Mouse (Mus musculus) thymus, adult 2 months (tissue): ENCODE data around the gene Poldip3. TPM values are rescaled to one million over a fixed set of nuclear protein-coding genes. Genes with fewer than 3 reads are reported as not detected.

Experiments
- DNase-seq: peaks from one replicate; pipeline ENCODE4 v3.0.0; 2021
- H3K27ac ChIP-seq: fragments of 200-500 bp; 2 replicates; pipeline ENCODE4 v1.5.1; 2012; ENCODE audit warnings: low read length, control low read depth; ENCODE audit not compliant: control insufficient read depth, insufficient read depth
- H3K27me3 ChIP-seq: fragments of 200-500 bp; 2 replicates; pipeline ENCODE4 v1.6.1; 2012; ENCODE audit warnings: mild to moderate bottlenecking, low read length, moderate library complexity, mixed read lengths; ENCODE audit not compliant: control insufficient read depth, insufficient read depth
- H3K36me3 ChIP-seq: fragments of 200-500 bp; 2 replicates; pipeline ENCODE4 v1.6.1; 2012; ENCODE audit warnings: mild to moderate bottlenecking, low read length, moderate library complexity; ENCODE audit not compliant: control insufficient read depth, insufficient read depth
- H3K4me1 ChIP-seq: fragments of 200-500 bp; replicated peaks from 2 replicates; pipeline ENCODE4 v1.6.1; 2012; ENCODE audit warnings: low read length; ENCODE audit not compliant: control insufficient read depth, insufficient read depth
- H3K4me3 ChIP-seq: fragments of 200-500 bp; 2 replicates; pipeline ENCODE4 v1.5.1; 2012; ENCODE audit warnings: mild to moderate bottlenecking, low read length, control low read depth, moderate library complexity; ENCODE audit not compliant: control insufficient read depth, insufficient read depth
- CTCF ChIP-seq: fragments of 200-500 bp; IDR thresholded peaks from 2 replicates; pipeline ENCODE4 v1.5.1; 2012; ENCODE audit warnings: mild to moderate bottlenecking, control low read depth, low read length, moderate library complexity, borderline replicate concordance; ENCODE audit not compliant: control insufficient read depth, poor library complexity, insufficient read depth; ENCODE audit errors: extremely low read depth
- POLR2A ChIP-seq: fragments of 200-500 bp; IDR thresholded peaks from 2 replicates; pipeline ENCODE4 v1.6.1; 2012; ENCODE audit warnings: mild to moderate bottlenecking, low read length, control low read depth, moderate library complexity; ENCODE audit not compliant: control insufficient read depth, poor library complexity, insufficient read depth; ENCODE audit errors: extremely low read depth
- WGBS: fragments of 180-500 bp; shearing (Covaris S2); methylation state at CpG from one replicate; pipeline ENCODE4 v1.1.7; 2018; 5-methylcytosine and 5-hydroxymethylcytosine counted together
- polyA plus RNA-seq: library from polyadenylated mRNA; depleted of rRNA; stranded (reverse); fragments of >200 nt; gene quantifications from 2 replicates; pipeline ENCODE4 v1.2.3, GENCODE M21; 2012

The Poldip3 gene
- polyA plus RNA-seq, 1 experiment: 108 TPM

DNA sequence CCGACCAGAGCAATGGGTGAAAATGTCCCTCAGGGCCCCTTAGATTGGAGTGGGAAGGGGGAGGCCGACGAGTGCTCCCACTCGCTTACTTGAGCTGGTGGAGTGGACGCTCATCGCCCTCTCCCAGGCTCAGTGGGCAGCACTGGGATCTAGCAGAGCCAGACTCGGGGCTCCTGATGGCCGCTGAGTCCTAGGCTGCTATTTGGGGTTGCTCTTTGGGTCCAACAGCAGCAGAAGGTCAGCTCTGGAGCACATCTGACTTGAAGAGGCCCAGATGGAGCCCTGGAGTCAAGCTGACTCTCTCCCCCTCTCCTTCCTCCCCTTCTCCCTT lies 48.9 kb downstream of the Poldip3 start:
- Histone ChIP-seq H3K27ac (no peak overlapping the region), H3K36me3 (no peaks in the 10 kb centered on the region), H3K4me3 (peak overlapping the region; percentile 85), H3K27me3 (no peaks in the 10 kb centered on the region), H3K4me1 (peaks cover 11% of the 10 kb centered on the region)
- WGBS: under 1% methylated on average over 8 of the region's 8 CpGs
- no peak for DNase-seq
- 0 out of 2 replicates have a peak, but pooled peaks have one; percentile 34 for TF ChIP-seq CTCF
- no peak for TF ChIP-seq POLR2A

DNA sequence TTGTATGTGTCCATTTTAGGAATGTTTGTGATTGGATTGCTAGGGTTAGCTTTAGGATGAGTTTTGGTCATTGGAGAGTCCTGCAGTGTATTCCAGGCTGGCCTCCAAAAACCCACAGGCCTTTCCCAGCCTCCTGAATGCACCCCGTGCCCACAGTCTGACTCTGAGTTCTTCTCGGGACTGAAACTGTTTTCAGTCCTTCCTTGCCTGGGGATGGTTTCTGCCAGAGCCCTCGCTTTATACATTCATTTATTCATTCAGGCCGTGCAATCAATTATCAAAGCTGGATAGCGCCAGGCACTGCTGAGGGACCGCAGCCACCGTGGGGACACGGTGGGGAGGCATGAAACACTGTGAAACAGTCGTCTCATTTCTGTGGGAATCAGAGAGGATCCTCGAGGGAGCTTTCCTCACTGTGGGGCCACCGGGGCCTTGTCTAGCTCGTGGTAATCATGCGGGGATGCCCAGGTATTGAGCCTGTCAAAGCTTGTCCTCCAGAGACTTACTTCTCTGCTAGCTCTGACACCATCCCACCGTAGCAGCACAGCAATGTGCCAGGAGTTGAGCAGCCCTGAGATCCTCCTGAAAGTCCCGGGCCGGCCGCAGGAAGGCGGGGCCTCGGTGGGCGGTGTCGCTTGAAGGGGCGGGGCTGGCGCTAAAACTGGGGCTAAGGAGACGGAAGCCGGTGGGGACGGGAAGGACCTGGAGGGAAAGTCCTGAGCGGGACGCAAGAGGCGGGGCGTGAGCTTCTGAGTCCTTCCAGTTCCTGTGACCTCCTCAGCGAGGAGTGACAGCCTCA lies 49.5 kb downstream of the Poldip3 start:
- no peak; the same call in 1 of the 2 replicates for TF ChIP-seq CTCF
- peak; percentile 59; the same call in 1 of the 2 replicates for TF ChIP-seq POLR2A
- Histone ChIP-seq H3K27me3 (no peaks in the 10 kb centered on the region), H3K4me1 (peaks cover 11% of the 10 kb centered on the region), H3K27ac (no peak overlapping the region), H3K4me3 (peak overlapping the region; percentile 85), H3K36me3 (no peaks in the 10 kb centered on the region)
- WGBS: 6% methylated on average over 31 of the region's 31 CpGs
- DNase-seq: peak; percentile 96

DNA sequence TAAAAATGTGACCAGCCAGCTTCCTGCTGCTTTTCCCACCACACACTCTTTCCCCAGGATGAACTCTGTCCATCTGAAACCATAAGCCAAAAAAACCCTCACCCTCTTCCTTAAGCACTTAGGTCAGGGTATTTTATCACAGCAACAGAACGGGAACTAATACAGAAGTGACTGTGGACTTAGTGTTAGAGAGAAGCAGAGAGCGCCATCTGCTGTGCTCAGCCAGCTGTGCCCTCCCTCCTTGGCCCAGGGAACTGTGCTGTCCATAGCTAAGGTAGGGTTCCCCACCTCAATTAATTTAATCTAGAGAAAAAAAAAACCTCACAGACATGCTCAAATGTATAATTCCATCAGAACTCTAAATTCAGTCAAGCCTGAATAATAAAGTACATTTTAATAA lies 53.2 kb downstream of the Poldip3 start:
- no peaks in the 10 kb centered on the region for H3K36me3 ChIP-seq
- no peak for TF ChIP-seq POLR2A
- TF ChIP-seq CTCF: no peak
- H3K27ac ChIP-seq: no peak overlapping the region
- no peaks in the 10 kb centered on the region for H3K27me3 ChIP-seq
- no peak overlapping the region for H3K4me3 ChIP-seq
- DNase-seq: peak; percentile 35
- H3K4me1 ChIP-seq: peaks cover 11% of the 10 kb centered on the region
- WGBS: 55% methylated on average over 2 of the region's 2 CpGs

DNA sequence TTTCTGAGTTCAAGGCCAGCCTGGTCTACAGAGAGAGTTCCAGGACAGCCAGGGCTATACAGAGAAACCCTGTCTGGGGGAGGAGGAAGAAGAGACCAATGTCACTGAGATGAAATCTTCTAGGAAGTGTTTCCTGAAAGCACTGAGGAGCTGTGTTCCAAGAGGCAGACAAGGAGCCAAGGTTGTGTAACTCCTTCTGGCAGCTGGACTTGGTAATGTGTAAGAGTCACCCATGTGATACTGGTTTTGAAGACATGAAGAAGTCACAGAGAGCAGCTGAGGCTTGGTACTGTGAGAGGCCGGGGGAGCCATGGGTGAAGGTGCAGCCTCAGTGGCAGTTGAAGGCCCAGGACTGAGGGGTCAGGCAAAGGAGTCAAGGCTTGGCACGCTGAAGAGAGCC lies 55.5 kb downstream of the Poldip3 start:
- no peak overlapping the region for H3K27ac ChIP-seq
- DNase-seq: no peak
- TF ChIP-seq POLR2A (no peak), CTCF (no peak)
- H3K4me3 ChIP-seq: no peak overlapping the region
- H3K36me3 ChIP-seq: no peaks in the 10 kb centered on the region
- no peaks in the 10 kb centered on the region for H3K4me1 ChIP-seq
- no peaks in the 10 kb centered on the region for H3K27me3 ChIP-seq
- 92% methylated on average over 2 of the region's 2 CpGs for WGBS

DNA sequence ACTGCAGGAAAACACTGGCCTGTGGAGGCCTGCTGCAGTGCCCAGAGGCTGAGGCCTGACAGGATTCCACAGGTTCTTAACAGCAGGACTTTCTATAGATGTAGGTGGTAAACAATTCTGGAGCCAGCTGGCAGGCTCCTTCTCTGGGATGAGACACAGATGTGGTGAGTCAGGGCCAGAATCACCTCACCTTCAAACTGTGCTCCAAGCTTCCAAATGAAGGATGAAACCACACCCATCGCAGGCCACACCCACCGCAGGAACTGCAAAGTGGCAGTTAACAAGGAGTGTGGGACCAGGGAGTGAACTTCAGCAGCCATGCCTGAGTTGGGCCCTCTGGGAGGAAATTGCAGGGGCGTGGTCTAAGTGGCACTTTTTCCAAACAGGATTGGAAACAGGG lies 58.3 kb downstream of the Poldip3 start:
- no peak overlapping the region for H3K27ac ChIP-seq
- H3K4me1 ChIP-seq: 0 out of 2 replicates have a peak, but pooled peaks cover 2% of the 10 kb centered on the region
- H3K4me3 ChIP-seq: no peak overlapping the region
- H3K36me3 ChIP-seq: no peaks in the 10 kb centered on the region
- 82% methylated on average over 3 of the region's 3 CpGs for WGBS
- no peak for TF ChIP-seq POLR2A
- TF ChIP-seq CTCF: no peak
- DNase-seq: no peak
- H3K27me3 ChIP-seq: no peaks in the 10 kb centered on the region

DNA sequence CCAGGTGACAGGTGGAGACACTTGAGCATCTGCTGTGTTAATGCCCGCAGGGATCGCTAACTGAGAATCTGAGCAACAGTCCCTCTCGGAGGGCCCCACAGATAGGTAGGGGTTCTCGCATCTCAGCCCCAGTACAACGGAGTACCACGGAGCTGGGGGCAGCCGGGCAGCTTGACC lies 59.9 kb downstream of the Poldip3 start, which contains the start of gene Serhl:
Serhl (plus strand) TSS at position 78 of the 177 bp plus-strand sequence.
- Histone ChIP-seq H3K4me1 (peaks cover 8% of the 10 kb centered on the region; the same call in 1 of the 2 replicates), H3K4me3 (no peak within 1 kb of the TSS), H3K27me3 (no peaks in the 10 kb centered on the region), H3K36me3 (no peaks in the 10 kb centered on the region), H3K27ac (no peak within 1 kb of the TSS)
- TF ChIP-seq CTCF: no peak
- no peak for TF ChIP-seq POLR2A
- WGBS: 72% methylated on average over 7 of the region's 7 CpGs
- no peak for DNase-seq
